Mouse (Mus musculus): ENCODE data around the gene Pex19.

GRCm38 (mm10) chr1:172169809-172170208 is 43.3 kb downstream of the Pex19 start:
- TF ChIP-seq POLR2A (IDR thresholded peaks at IDR 0.05; ENCODE audit: low read depth, low read length): no peak
- no peak for TF ChIP-seq CTCF (IDR thresholded peaks at IDR 0.05; ENCODE audit: extremely low read depth, insufficient read depth, insufficient read length, insufficient replicate concordance)
